Mouse (Mus musculus): ENCODE data around the gene Arvcf.

DNA sequence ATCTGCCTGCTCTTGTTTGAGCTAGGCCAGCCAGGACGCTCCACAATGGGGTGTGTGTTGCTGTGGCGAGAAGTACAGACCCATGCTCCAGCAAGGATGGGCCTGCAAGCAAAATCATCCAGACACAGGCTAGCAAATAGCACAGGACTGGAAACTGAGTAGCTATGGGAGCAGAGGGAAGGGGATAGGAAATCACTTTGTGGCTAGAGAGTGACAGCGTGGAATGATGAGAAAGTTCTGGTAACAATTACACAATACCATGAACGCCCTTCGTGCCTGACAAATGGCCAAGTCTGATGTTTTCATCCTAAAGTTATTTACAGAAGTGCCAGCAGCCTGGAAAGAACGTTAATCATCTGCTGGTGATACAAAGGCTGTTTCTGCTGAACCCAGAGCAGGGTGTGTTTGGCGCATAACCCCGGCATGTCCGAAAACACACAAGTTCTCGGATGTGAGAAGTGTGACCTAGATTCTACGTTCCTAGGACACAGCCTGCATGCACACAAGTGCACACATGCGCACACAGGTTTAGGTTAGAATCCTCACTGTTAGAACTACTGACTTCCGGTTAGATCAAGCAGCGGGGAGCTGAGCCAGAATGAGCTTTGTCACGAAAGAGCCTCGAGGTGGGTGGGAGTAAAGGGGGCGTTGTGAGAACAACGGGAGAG lies 68.2 kb downstream of the Arvcf start:
- TF ChIP-seq CTCF (IDR thresholded peaks at IDR 0.05; ENCODE audit: borderline replicate concordance, extremely low read depth, insufficient read depth, insufficient read length) (no peak), POLR2A (IDR thresholded peaks at IDR 0.05; ENCODE audit: borderline replicate concordance, extremely low read depth, insufficient read depth, insufficient read length, poor library complexity, severe bottlenecking) (no peak)
